Mouse (Mus musculus) intestine, embryonic 14.5 days (tissue): ENCODE measurements around the gene Gdpd2. TPM values are rescaled to one million over a fixed set of nuclear protein-coding genes. Genes with fewer than 3 reads are reported as not detected.

ENCODE experiments used
- polyA plus RNA-seq: library from polyadenylated mRNA; unstranded; fragments of >200 nt; fragmentation: Nextera tagmentation; extraction: Ambion mirVana; gene quantifications from 2 replicates; pipeline ENCODE4 v1.2.1, GENCODE M21; 2014

The Gdpd2 gene
- polyA plus RNA-seq, 1 experiment from 2014 or later = 0.31 TPM

Other genes starting within 250 kb of the Gdpd2 start
- 44.4 and 46.0 TPM in 2 replicates for gene Igbp1, start 235.6 kb upstream of the Gdpd2 start, polyA plus RNA-seq
- not detected in 2 replicates for gene Dgat2l6, start 205.0 kb upstream of the Gdpd2 start, polyA plus RNA-seq
- gene Awat1, start 157.6 kb upstream of the Gdpd2 start, polyA plus RNA-seq = not detected in 2 replicates
- 0.08 TPM in 1 of 2 replicates, not detected in the other for gene P2ry4, start 135.0 kb upstream of the Gdpd2 start, polyA plus RNA-seq
- gene Arr3, start 124.4 kb upstream of the Gdpd2 start, polyA plus RNA-seq = 0.32 TPM in 1 of 2 replicates, not detected in the other
- gene Kif4, start 104.1 kb upstream of the Gdpd2 start, polyA plus RNA-seq = 28.8 and 33.6 TPM in 2 replicates
- gene Pdzd11, start 103.3 kb upstream of the Gdpd2 start, polyA plus RNA-seq = 80.6 and 88.0 TPM in 2 replicates
- gene Dlg3, start 37.8 kb downstream of the Gdpd2 start, polyA plus RNA-seq = 7.7 and 8.4 TPM in 2 replicates